Mouse (Mus musculus) bone marrow, adult 2 months (tissue): ENCODE data around the gene Gm9918. TPM values are rescaled to one million over a fixed set of nuclear protein-coding genes. Genes with fewer than 3 reads are reported as not detected.

Experiments used
- H3K27ac ChIP-seq: fragments of 200-500 bp; 2 replicates; pipeline ENCODE4 v1.5.1; 2012; ENCODE audit warnings: low read depth, mild to moderate bottlenecking, control low read depth, inconsistent platforms, low read length; ENCODE audit not compliant: control insufficient read depth, poor library complexity, insufficient read depth
- H3K4me1 ChIP-seq: fragments of 200-500 bp; 2 replicates; pipeline ENCODE4 v1.6.1; 2011; ENCODE audit warnings: low read length; ENCODE audit not compliant: control insufficient read depth, insufficient read depth
- H3K4me3 ChIP-seq: fragments of 200-500 bp; replicated peaks from 2 replicates; pipeline ENCODE3; 2011; ENCODE audit warnings: mild to moderate bottlenecking, low read depth, low read length, control low read depth; ENCODE audit not compliant: control insufficient read depth
- CTCF ChIP-seq: fragments of 200-500 bp; IDR thresholded peaks from 2 replicates; pipeline ENCODE4 v1.5.1; 2011; ENCODE audit warnings: low read length, control low read depth; ENCODE audit not compliant: control insufficient read depth, insufficient read depth
- POLR2A ChIP-seq: fragments of 200-500 bp; IDR thresholded peaks from 2 replicates; pipeline ENCODE4 v1.6.1; 2011; ENCODE audit warnings: low read depth, mild to moderate bottlenecking, control low read depth, low read length, borderline replicate concordance; ENCODE audit not compliant: control insufficient read depth
- WGBS: fragments of 180-500 bp; shearing (Covaris S2); methylation state at CpG from one replicate; pipeline ENCODE4 v1.1.7; 2018; 5-methylcytosine and 5-hydroxymethylcytosine counted together
- polyA plus RNA-seq: library from polyadenylated mRNA; stranded (reverse); fragments of >200 nt; gene quantifications from 2 replicates; pipeline ENCODE4 v1.2.4, GENCODE M21; 2011; ENCODE audit warnings: low replicate concordance; ENCODE audit not compliant: missing spikeins, insufficient read depth, insufficient read length

The Gm9918 gene
- polyA plus RNA-seq, 1 experiment: not detected

- Histone ChIP-seq H3K27ac (peak within 1 kb of the TSS; percentile 92), H3K4me3 (peak within 1 kb of the TSS; percentile 75), H3K4me1 (peaks cover 6% of the 10 kb centered on the region; the same call in 1 of the 2 replicates)
- under 1% methylated on average over 65 of the region's 65 CpGs for WGBS
- TF ChIP-seq CTCF: 0 out of 2 replicates have a peak, but pooled peaks have one; percentile 5
- TF ChIP-seq POLR2A: peak; percentile 79
These were observed 8.9 kb downstream of the Gm9918 start, which contains the start of gene Mfsd5 for GRCm38 (mm10) chr15:102279092-102279782. Gene Mfsd5 (plus strand): TSS chr15:102279454.

DNA sequence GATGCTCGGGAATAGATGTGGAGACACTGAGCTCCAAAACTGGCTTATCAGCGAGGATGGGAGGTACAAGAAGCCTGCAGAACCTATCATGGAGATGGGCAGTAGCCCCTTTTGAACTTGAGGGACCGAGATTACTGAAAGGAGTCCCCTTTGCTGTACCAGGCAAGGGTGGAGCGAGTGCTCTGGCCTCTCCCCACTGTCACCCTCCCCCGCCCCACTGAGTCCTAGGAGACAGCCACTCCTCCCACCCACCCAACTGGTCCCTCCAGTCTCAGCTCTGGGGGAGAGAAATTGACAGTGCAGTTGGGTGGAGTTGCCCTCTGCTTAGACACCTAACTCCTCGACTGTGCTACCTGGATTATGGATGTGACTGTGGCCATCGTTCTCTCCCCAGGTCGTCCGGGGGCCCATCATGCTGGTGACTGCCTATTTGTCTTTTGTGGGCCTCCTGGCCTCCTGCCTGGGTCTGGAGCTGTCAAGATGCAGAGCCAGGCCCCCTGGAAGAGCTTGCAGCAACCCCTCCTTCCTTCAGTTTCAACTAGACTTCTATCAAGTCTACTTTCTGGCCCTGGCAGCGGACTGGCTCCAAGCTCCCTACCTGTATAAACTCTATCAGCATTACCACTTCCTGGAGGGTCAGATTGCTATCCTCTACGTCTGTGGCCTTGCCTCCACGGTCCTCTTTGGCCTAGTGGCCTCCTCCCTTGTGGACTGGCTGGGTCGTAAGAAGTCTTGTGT is 9.6 kb downstream of the Gm9918 start:
- Histone ChIP-seq H3K4me1 (peaks cover 6% of the 10 kb centered on the region; the same call in 1 of the 2 replicates), H3K4me3 (peak overlapping the region; percentile 75), H3K27ac (peak overlapping the region; percentile 92)
- no peak for TF ChIP-seq POLR2A
- TF ChIP-seq CTCF: no peak
- WGBS: 14% methylated on average over 13 of the region's 13 CpGs

- no peak overlapping the region for H3K4me3 ChIP-seq
- H3K27ac ChIP-seq: no peak overlapping the region
- peaks cover 6% of the 10 kb centered on the region; the same call in 1 of the 2 replicates for H3K4me1 ChIP-seq
These were observed 10.3 kb downstream of the Gm9918 start for GRCm38 (mm10) chr15:102280623-102281022.

DNA sequence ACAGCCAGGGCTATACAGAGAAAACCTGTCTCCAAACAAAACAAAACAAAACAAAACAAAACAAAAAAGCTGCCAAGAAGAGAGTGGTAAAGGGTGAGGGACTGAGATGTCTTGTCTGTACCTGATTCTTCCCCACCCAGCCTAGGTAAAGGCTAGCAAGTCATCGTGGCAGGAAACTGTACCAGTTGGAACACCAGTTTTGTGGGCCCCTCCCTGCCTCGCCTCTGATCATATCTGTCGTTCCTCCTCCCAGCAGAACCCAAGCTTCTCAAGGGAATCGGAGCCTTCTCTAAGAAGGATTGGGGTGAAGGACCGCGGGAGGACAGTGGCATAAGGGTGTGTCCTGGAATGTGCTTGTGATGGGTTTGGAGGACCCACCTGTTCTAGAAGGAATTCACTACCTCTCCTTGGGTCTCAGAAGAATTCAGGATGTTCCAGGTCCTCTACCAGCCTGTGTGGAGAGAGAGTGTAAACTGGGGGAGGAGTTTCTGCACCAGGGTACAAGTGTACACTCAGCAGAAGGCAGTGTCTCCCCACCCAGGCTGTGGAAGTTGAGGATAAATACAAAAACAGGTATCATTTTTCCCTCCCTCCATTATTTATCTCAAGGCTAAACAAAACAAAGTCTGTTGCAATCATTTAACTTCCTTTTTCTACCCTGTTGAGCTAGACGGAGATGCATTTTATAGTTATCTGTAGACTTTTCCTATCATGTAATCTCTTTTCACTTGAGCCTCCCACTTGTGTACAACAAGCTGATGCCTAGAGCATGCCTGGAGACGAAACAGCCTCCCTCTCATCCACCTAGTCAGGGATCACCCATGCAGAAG is 12.3 kb downstream of the Gm9918 start:
- H3K4me1 ChIP-seq: peaks cover 6% of the 10 kb centered on the region; the same call in 1 of the 2 replicates
- no peak overlapping the region for H3K4me3 ChIP-seq
- H3K27ac ChIP-seq: peak overlapping the region; percentile 43; the same call in 1 of the 2 replicates
- TF ChIP-seq CTCF (no peak), POLR2A (no peak)
- WGBS: 34% methylated on average over 8 of the region's 8 CpGs

More at GRCm38 (mm10) chr15:102280623-102281022, 10.3 kb downstream of the Gm9918 start:
- WGBS: 92% methylated on average over 19 of the region's 19 CpGs
- TF ChIP-seq POLR2A (no peak), CTCF (no peak)

DNA sequence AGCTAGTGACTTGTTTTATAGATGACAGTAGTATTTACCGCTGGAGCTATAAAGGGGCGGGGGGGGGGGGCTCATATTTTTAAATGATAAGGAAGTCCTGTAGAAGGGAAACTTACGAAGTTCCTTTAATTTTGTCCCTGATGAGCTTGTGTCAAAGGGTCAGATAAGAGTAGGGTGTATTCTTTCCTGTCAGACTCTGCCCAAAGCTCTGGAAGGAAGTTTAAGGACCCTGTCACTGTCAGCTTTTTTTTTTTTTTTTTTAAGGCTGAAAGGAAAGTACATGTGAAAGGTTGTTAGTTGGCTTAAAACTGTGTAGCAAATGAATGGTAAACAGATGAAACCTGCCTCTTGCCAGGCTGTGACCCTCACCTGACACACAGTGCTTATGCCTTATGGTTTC is 13.3 kb downstream of the Gm9918 start:
- peaks cover 6% of the 10 kb centered on the region; the same call in 1 of the 2 replicates for H3K4me1 ChIP-seq
- TF ChIP-seq CTCF: no peak
- no peak for TF ChIP-seq POLR2A
- H3K27ac ChIP-seq: no peak overlapping the region
- WGBS: 48% methylated on average over 3 of the region's 3 CpGs
- no peak overlapping the region for H3K4me3 ChIP-seq

DNA sequence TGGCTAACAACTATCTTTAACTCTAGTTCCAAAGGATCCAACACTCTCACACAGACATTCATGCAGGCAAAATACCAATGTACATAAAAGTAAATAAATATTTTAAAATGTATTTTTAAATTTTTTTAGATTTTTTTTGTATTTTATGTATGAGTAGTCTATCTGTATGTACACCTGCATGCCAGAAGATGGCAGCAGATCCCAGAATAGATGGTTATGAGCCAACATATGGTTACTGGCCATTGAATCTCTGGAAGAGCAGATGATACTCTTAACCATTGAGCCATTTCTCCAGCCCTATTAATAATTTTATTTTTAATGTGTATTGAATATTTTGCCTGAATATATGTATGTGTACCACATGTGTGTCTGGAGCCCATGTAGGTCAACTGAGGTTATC is 17.0 kb downstream of the Gm9918 start:
- no peak overlapping the region for H3K27ac ChIP-seq
- H3K4me1 ChIP-seq: peaks cover 4% of the 10 kb centered on the region; the same call in 1 of the 2 replicates
- H3K4me3 ChIP-seq: no peak overlapping the region
- TF ChIP-seq POLR2A: no peak
- peak; percentile 29; the same call in 1 of the 2 replicates for TF ChIP-seq CTCF

DNA sequence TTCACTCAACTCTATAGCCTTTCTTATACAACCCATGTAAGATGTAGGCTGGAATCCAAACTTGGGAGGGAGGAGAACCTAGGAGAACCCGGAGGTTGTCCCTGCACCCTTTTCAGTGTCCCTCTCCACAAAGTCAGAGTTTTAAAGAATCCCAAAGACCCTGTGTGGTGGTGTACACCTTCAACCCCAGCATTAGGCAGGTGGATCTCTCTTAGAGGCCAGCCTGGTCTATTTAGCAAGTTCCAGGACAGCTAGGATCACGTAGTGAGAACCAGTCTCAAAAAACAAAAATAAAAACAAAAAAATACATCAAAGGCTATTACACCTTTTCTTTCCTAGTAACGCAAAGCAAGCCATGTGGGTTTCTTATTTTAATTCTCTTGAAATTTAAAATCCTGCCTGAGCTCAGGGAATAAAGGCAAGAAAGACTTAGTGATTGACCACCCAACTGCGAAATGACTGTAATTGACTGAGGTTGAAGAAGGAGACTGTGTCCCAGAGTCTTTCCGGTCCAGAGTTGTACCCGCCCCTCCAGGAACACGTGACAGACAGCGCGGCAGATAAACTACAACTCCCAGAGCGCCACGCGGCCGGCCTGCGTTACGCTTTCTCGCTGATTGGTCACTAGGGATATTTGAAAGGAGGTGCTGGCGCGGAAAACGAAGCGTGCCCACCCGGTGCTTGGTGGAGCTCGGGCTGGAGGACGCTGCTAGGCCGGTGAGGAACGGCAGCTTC is 25.4 kb downstream of the Gm9918 start, which contains the start of gene Espl1:
TSS of gene Espl1 (plus strand) at position 634 of the 735 bp plus-strand sequence.
- Histone ChIP-seq H3K27ac (0 out of 2 replicates have a peak within 1 kb of the TSS, but pooled peaks have one; percentile 26), H3K4me1 (no peaks in the 10 kb centered on the region)

More for the DNA sequence above, 25.4 kb downstream of the Gm9918 start, which contains the start of gene Espl1:
- peak; percentile 84; the same call in 1 of the 2 replicates for TF ChIP-seq POLR2A
- TF ChIP-seq CTCF: no peak
- WGBS: 4% methylated on average over 25 of the region's 25 CpGs
- H3K4me3 ChIP-seq: peak within 1 kb of the TSS; percentile 94
